Mouse (Mus musculus) CH12.LX (cell line): ENCODE measurements at regions not wholly inside any gene's neighbourhood (a gene's known extent, or its start where the extent isn't known, plus 50 kb on each side); places are given as distances from the start of the nearest gene placed in this dataset.

Source experiments
- CTCF ChIP-seq, 2 experiments: IDR thresholded peaks in 1 of 2; conservative IDR thresholded peaks in 1 of 2; 2 replicates each; pipeline ENCODE4 v1.5.1; 2011 to 2012; ENCODE audit warnings: low read depth in 2 of 2, low read length in 2 of 2, improper control_type of control experiment in 1 of 2, inconsistent platforms in 1 of 2, mild to moderate bottlenecking in 1 of 2, moderate library complexity in 1 of 2
- JUN ChIP-seq: IDR thresholded peaks from 2 replicates; pipeline ENCODE4 v1.6.1; 2011; ENCODE audit warnings: low read depth, mild to moderate bottlenecking, low read length, improper control_type of control experiment, moderate library complexity; ENCODE audit not compliant: insufficient read depth

- TF ChIP-seq CTCF (conservative IDR thresholded peaks at IDR 0.05 in 1 of 2, IDR thresholded peaks at IDR 0.05 in 1 of 2; ENCODE audit: low read depth in 2 of 2, low read length in 2 of 2) = no peak
- TF ChIP-seq JUN = no peak
Measured at GRCm38 (mm10) chr8:92301029-92301428, 56.4 kb upstream of the Irx5 start.
